Mouse (Mus musculus): ENCODE data around the gene Xlr4a. TPM values are rescaled to one million over a fixed set of nuclear protein-coding genes. Genes with fewer than 3 reads are reported as not detected.

Xlr4a gene
- total and polyA plus RNA-seq, 2 experiments from 2014 or later, result 2.2 TPM; not detected in 1

- WGBS, result 73% methylated on average over 12 of the region's 12 CpGs
- ATAC-seq (ENCODE audit: insufficient read depth, low read depth) (no peak), DNase-seq (ENCODE audit: low spot score) (no peak)
- Histone ChIP-seq H3K4me3 (ENCODE audit: low read depth, low read length) (no peak overlapping the region), H3K27me3 (ENCODE audit: control insufficient read depth, insufficient read depth, low read length) (no peaks in the 10 kb centered on the region; the same call in 1 of the 2 replicates), H3K9me3 (replicated peaks; ENCODE audit: control insufficient read depth, low read length) (no peaks in the 10 kb centered on the region), H3K4me2 (ENCODE audit: low read depth, low read length) (no peak overlapping the region), H3K9ac (replicated peaks; ENCODE audit: low read depth, low read length) (no peak overlapping the region), H3K4me1 (ENCODE audit: control insufficient read depth, insufficient read depth) (no peaks in the 10 kb centered on the region), H3K27ac (ENCODE audit: low read depth) (no peak overlapping the region), H3K36me3 (replicated peaks; ENCODE audit: control insufficient read depth, insufficient read depth, low read length) (no peaks in the 10 kb centered on the region)
- TF ChIP-seq CTCF (IDR thresholded peaks at IDR 0.05; ENCODE audit: low read depth), result no peak
- no peak for TF ChIP-seq EP300 (IDR thresholded peaks at IDR 0.05; ENCODE audit: low read depth)
These were observed 42.6 kb downstream of the Xlr4a start for GRCm38 (mm10) chrX:73039666-73040065.

GRCm38 (mm10) chrX:73038831-73039230 lies 43.4 kb downstream of the Xlr4a start:
- no peaks in the 10 kb centered on the region for H3K4me1 ChIP-seq (ENCODE audit: control insufficient read depth, insufficient read depth)
- H3K27me3 ChIP-seq (ENCODE audit: control insufficient read depth, insufficient read depth, low read length), result no peaks in the 10 kb centered on the region; the same call in 1 of the 2 replicates
- no peak overlapping the region for H3K9ac ChIP-seq (replicated peaks; ENCODE audit: low read depth, low read length)
- 77% methylated on average over 8 of the region's 8 CpGs for WGBS
- TF ChIP-seq EP300 (IDR thresholded peaks at IDR 0.05; ENCODE audit: low read depth) (no peak), CTCF (IDR thresholded peaks at IDR 0.05; ENCODE audit: low read depth) (no peak)
- no peak overlapping the region for H3K4me2 ChIP-seq (ENCODE audit: low read depth, low read length)
- no peaks in the 10 kb centered on the region for H3K36me3 ChIP-seq (replicated peaks; ENCODE audit: control insufficient read depth, insufficient read depth, low read length)
- H3K9me3 ChIP-seq (replicated peaks; ENCODE audit: control insufficient read depth, low read length), result no peaks in the 10 kb centered on the region
- ATAC-seq (ENCODE audit: insufficient read depth, low read depth) (no peak), DNase-seq (ENCODE audit: low spot score) (no peak)
- no peak overlapping the region for H3K4me3 ChIP-seq (ENCODE audit: low read depth, low read length)
- no peak overlapping the region for H3K27ac ChIP-seq (ENCODE audit: low read depth)

- 60% methylated on average over 1 of the region's 1 CpGs for WGBS
- TF ChIP-seq EP300 (IDR thresholded peaks at IDR 0.05; ENCODE audit: low read depth) (no peak), CTCF (IDR thresholded peaks at IDR 0.05; ENCODE audit: low read depth) (no peak)
- no peaks in the 10 kb centered on the region for H3K4me1 ChIP-seq (ENCODE audit: control insufficient read depth, insufficient read depth)
- no peak within 1 kb of the TSS for H3K4me2 ChIP-seq (ENCODE audit: low read depth, low read length)
- no peaks in the 10 kb centered on the region; the same call in 1 of the 2 replicates for H3K27me3 ChIP-seq (ENCODE audit: control insufficient read depth, insufficient read depth, low read length)
- no peaks in the 10 kb centered on the region for H3K36me3 ChIP-seq (replicated peaks; ENCODE audit: control insufficient read depth, insufficient read depth, low read length)
- H3K9me3 ChIP-seq (replicated peaks; ENCODE audit: control insufficient read depth, low read length), result no peaks in the 10 kb centered on the region
- no peak within 1 kb of the TSS for H3K9ac ChIP-seq (replicated peaks; ENCODE audit: low read depth, low read length)
- ATAC-seq (ENCODE audit: insufficient read depth, low read depth) (no peak), DNase-seq (ENCODE audit: low spot score) (no peak)
- no peak within 1 kb of the TSS for H3K27ac ChIP-seq (ENCODE audit: low read depth)
- no peak within 1 kb of the TSS for H3K4me3 ChIP-seq (ENCODE audit: low read depth, low read length)
These were observed 45.3 kb downstream of the Xlr4a start, which contains the start of gene Pnma5 for GRCm38 (mm10) chrX:73037003-73037402. Gene Pnma5, minus strand, starts transcription at chrX:73037103.

Other genes with a start within 250 kb of the Xlr4a start
- 16.8 and 24.7 TPM in 2 replicates for gene Cetn2, start 164.1 kb downstream of the Xlr4a start, total RNA-seq (2014; rRNA removed; ENCODE audit: low replicate concordance)
- 62.0 and 62.5 TPM in 2 replicates for gene Cetn2, start 164.1 kb downstream of the Xlr4a start, polyA plus RNA-seq (2015; fragmentation: Nextera tagmentation; extraction: Ambion mirVana)
- gene Nsdhl, start 163.9 kb downstream of the Xlr4a start, total RNA-seq (2014; rRNA removed; ENCODE audit: low replicate concordance), result 5.6 and 12.6 TPM in 2 replicates
- gene Nsdhl, start 163.9 kb downstream of the Xlr4a start, polyA plus RNA-seq (2015; fragmentation: Nextera tagmentation; extraction: Ambion mirVana), result 11.8 and 12.7 TPM in 2 replicates
- gene Zfp185, start 95.1 kb downstream of the Xlr4a start, total RNA-seq (2014; rRNA removed; ENCODE audit: low replicate concordance), result 0.46 and 0.61 TPM in 2 replicates
- 1.5 TPM in 2 replicates for gene Zfp185, start 95.1 kb downstream of the Xlr4a start, polyA plus RNA-seq (2015; fragmentation: Nextera tagmentation; extraction: Ambion mirVana)
- gene Pnma5, start 45.4 kb downstream of the Xlr4a start, total RNA-seq (2014; rRNA removed; ENCODE audit: low replicate concordance), result not detected in 2 replicates
- gene Pnma5, start 45.4 kb downstream of the Xlr4a start, polyA plus RNA-seq (2015; fragmentation: Nextera tagmentation; extraction: Ambion mirVana), result not detected in 2 replicates
- gene Pnma3, start 17.7 kb downstream of the Xlr4a start, total RNA-seq (2014; rRNA removed; ENCODE audit: low replicate concordance), result not detected in 2 replicates
- gene Pnma3, start 17.7 kb downstream of the Xlr4a start, polyA plus RNA-seq (2015; fragmentation: Nextera tagmentation; extraction: Ambion mirVana), result not detected in 2 replicates
- gene Xlr3a, start 14.6 kb upstream of the Xlr4a start, total RNA-seq (2014; rRNA removed; ENCODE audit: low replicate concordance), result 9.2 TPM in 1 of 2 replicates, not detected in the other
- 0.34 and 2.3 TPM in 2 replicates for gene Xlr3a, start 14.6 kb upstream of the Xlr4a start, polyA plus RNA-seq (2015; fragmentation: Nextera tagmentation; extraction: Ambion mirVana)
- not detected in 2 replicates for gene Gm14685, start 34.6 kb upstream of the Xlr4a start, total RNA-seq (2014; rRNA removed; ENCODE audit: low replicate concordance)
- gene Gm14685, start 34.6 kb upstream of the Xlr4a start, polyA plus RNA-seq (2015; fragmentation: Nextera tagmentation; extraction: Ambion mirVana), result not detected in 2 replicates
- not detected in 2 replicates for gene Xlr5b, start 66.3 kb upstream of the Xlr4a start, total RNA-seq (2014; rRNA removed; ENCODE audit: low replicate concordance)
- gene Xlr5b, start 66.3 kb upstream of the Xlr4a start, polyA plus RNA-seq (2015; fragmentation: Nextera tagmentation; extraction: Ambion mirVana), result not detected in 2 replicates
- not detected in 2 replicates for gene DXBay18, start 67.0 kb upstream of the Xlr4a start, total RNA-seq (2014; rRNA removed; ENCODE audit: low replicate concordance)
- not detected in 2 replicates for gene DXBay18, start 67.0 kb upstream of the Xlr4a start, polyA plus RNA-seq (2015; fragmentation: Nextera tagmentation; extraction: Ambion mirVana)
- gene Spin2d, start 94.5 kb upstream of the Xlr4a start, total RNA-seq (2014; rRNA removed; ENCODE audit: low replicate concordance), result not detected in 2 replicates
- gene Spin2d, start 94.5 kb upstream of the Xlr4a start, polyA plus RNA-seq (2015; fragmentation: Nextera tagmentation; extraction: Ambion mirVana), result not detected in 2 replicates
- gene Xlr3b, start 109.7 kb upstream of the Xlr4a start, total RNA-seq (2014; rRNA removed; ENCODE audit: low replicate concordance), result 2.3 TPM in 1 of 2 replicates, not detected in the other
- gene Xlr3b, start 109.7 kb upstream of the Xlr4a start, polyA plus RNA-seq (2015; fragmentation: Nextera tagmentation; extraction: Ambion mirVana), result 1.0 and 4.1 TPM in 2 replicates
- not detected in 2 replicates for gene Xlr4b, start 131.9 kb upstream of the Xlr4a start, total RNA-seq (2014; rRNA removed; ENCODE audit: low replicate concordance)
- gene Xlr4b, start 131.9 kb upstream of the Xlr4a start, polyA plus RNA-seq (2015; fragmentation: Nextera tagmentation; extraction: Ambion mirVana), result 0.90 TPM in 1 of 2 replicates, not detected in the other
- gene F8a, start 145.8 kb upstream of the Xlr4a start, total RNA-seq (2014; rRNA removed; ENCODE audit: low replicate concordance), result 16.0 and 20.7 TPM in 2 replicates
- gene F8a, start 145.8 kb upstream of the Xlr4a start, polyA plus RNA-seq (2015; fragmentation: Nextera tagmentation; extraction: Ambion mirVana), result 12.3 and 12.4 TPM in 2 replicates
- not detected in 2 replicates for gene Xlr4c, start 160.7 kb upstream of the Xlr4a start, total RNA-seq (2014; rRNA removed; ENCODE audit: low replicate concordance)
- 0.38 TPM in 1 of 2 replicates, not detected in the other for gene Xlr4c, start 160.7 kb upstream of the Xlr4a start, polyA plus RNA-seq (2015; fragmentation: Nextera tagmentation; extraction: Ambion mirVana)
- gene Xlr3c, start 182.9 kb upstream of the Xlr4a start, total RNA-seq (2014; rRNA removed; ENCODE audit: low replicate concordance), result not detected in 2 replicates
- not detected in 2 replicates for gene Xlr3c, start 182.9 kb upstream of the Xlr4a start, polyA plus RNA-seq (2015; fragmentation: Nextera tagmentation; extraction: Ambion mirVana)
- not detected in 2 replicates for gene Xlr5a, start 210.5 kb upstream of the Xlr4a start, total RNA-seq (2014; rRNA removed; ENCODE audit: low replicate concordance)
- gene Xlr5a, start 210.5 kb upstream of the Xlr4a start, polyA plus RNA-seq (2015; fragmentation: Nextera tagmentation; extraction: Ambion mirVana), result not detected in 2 replicates
- gene Xlr5c, start 210.5 kb upstream of the Xlr4a start, total RNA-seq (2014; rRNA removed; ENCODE audit: low replicate concordance), result not detected in 2 replicates
- gene Xlr5c, start 210.5 kb upstream of the Xlr4a start, polyA plus RNA-seq (2015; fragmentation: Nextera tagmentation; extraction: Ambion mirVana), result not detected in 2 replicates

Data from heart, postnatal 0 days (tissue).